Mouse (Mus musculus): Measurements from ENCODE around the gene Agrn. TPM values are rescaled to one million over a fixed set of nuclear protein-coding genes. Genes with fewer than 3 reads are reported as not detected.

Gene Agrn
- total and polyA plus RNA-seq, 2 experiments from 2014 or later = 20.1 to 94.4 TPM

GRCm38 (mm10) chr4:156185950-156186850 lies 11.1 kb downstream of the Agrn start:
- no peak for TF ChIP-seq EP300 (IDR thresholded peaks at IDR 0.05; ENCODE audit: low read depth)
- no peak for TF ChIP-seq CTCF (IDR thresholded peaks at IDR 0.05; ENCODE audit: low read depth)
- H3K27ac ChIP-seq (ENCODE audit: low read depth) = no peak overlapping the region
- H3K36me3 ChIP-seq (replicated peaks; ENCODE audit: control insufficient read depth, insufficient read depth, low read length) = peaks cover 12% of the 10 kb centered on the region; the same call in 1 of the 2 replicates
- DNase-seq (ENCODE audit: low spot score) (no peak), ATAC-seq (ENCODE audit: insufficient read depth, low read depth) (no peak)
- H3K9ac ChIP-seq (replicated peaks; ENCODE audit: low read depth, low read length) = peak overlapping the region; percentile 45; the same call in 1 of the 2 replicates
- no peaks in the 10 kb centered on the region for H3K27me3 ChIP-seq (ENCODE audit: control insufficient read depth, insufficient read depth, low read length)
- peaks cover 27% of the 10 kb centered on the region for H3K4me1 ChIP-seq (ENCODE audit: control insufficient read depth, insufficient read depth)
- H3K4me3 ChIP-seq (ENCODE audit: low read depth, low read length) = peak overlapping the region; percentile 17
- 22% methylated on average over 31 of the region's 31 CpGs for whole genome bisulfite sequencing
- H3K9me3 ChIP-seq (replicated peaks; ENCODE audit: control insufficient read depth, low read length) = no peaks in the 10 kb centered on the region
- H3K4me2 ChIP-seq (ENCODE audit: low read depth, low read length) = peak overlapping the region; percentile 46

DNA sequence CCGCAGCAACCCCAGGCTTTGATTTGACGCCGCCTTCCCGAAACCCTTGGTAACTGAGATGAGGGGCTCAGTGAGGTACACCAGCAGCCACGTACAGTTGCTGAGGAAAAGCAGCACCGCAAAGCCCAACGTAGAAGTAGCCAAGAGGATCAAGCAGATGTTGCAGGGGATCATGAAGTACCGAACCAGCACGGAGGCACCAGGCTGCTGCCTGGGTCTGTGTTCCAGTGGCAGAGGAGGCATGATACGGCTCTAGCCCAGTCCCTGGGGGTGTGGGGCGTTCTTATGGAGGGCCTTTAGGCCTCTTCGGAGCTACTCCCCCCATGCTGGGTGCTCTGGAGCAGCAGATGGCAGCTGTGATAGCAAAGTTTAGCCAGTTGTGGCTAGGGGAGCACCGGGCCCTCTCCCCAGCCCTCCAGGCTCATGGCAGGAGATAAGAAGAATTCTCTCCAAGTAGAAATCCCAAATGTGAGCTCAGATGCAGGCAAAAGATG lies 11.8 kb downstream of the Agrn start:
- peak overlapping the region; percentile 46 for H3K4me2 ChIP-seq (ENCODE audit: low read depth, low read length)
- peaks cover 27% of the 10 kb centered on the region for H3K4me1 ChIP-seq (ENCODE audit: control insufficient read depth, insufficient read depth)

GRCm38 (mm10) chr4:156184291-156184954 lies 12.9 kb downstream of the Agrn start:
- Histone ChIP-seq H3K4me3 (ENCODE audit: low read depth, low read length) (no peak overlapping the region), H3K4me1 (ENCODE audit: control insufficient read depth, insufficient read depth) (peaks cover 25% of the 10 kb centered on the region), H3K27me3 (ENCODE audit: control insufficient read depth, insufficient read depth, low read length) (no peaks in the 10 kb centered on the region), H3K27ac (ENCODE audit: low read depth) (peak overlapping the region; percentile 28; the same call in 1 of the 2 replicates), H3K4me2 (ENCODE audit: low read depth, low read length) (peak overlapping the region; percentile 25), H3K36me3 (replicated peaks; ENCODE audit: control insufficient read depth, insufficient read depth, low read length) (0 out of 2 replicates have a peak, but pooled peaks cover 21% of the 10 kb centered on the region), H3K9me3 (replicated peaks; ENCODE audit: control insufficient read depth, low read length) (no peaks in the 10 kb centered on the region), H3K9ac (replicated peaks; ENCODE audit: low read depth, low read length) (0 out of 2 replicates have a peak overlapping the region, but pooled peaks have one; percentile 2)
- DNase-seq (ENCODE audit: low spot score) (peak; percentile 42), ATAC-seq (ENCODE audit: insufficient read depth, low read depth) (peak; percentile 42; the same call in 1 of the 2 replicates)
- TF ChIP-seq EP300 (IDR thresholded peaks at IDR 0.05; ENCODE audit: low read depth) = no peak
- no peak for TF ChIP-seq CTCF (IDR thresholded peaks at IDR 0.05; ENCODE audit: low read depth)
- 62% methylated on average over 7 of the region's 7 CpGs for WGBS

More for the DNA sequence above, 11.8 kb downstream of the Agrn start:
- ATAC-seq (ENCODE audit: insufficient read depth, low read depth) (no peak), DNase-seq (ENCODE audit: low spot score) (no peak)
- 82% methylated on average over 13 of the region's 13 CpGs for WGBS
- Histone ChIP-seq H3K9ac (replicated peaks; ENCODE audit: low read depth, low read length) (0 out of 2 replicates have a peak overlapping the region, but pooled peaks have one; percentile 45), H3K9me3 (replicated peaks; ENCODE audit: control insufficient read depth, low read length) (no peaks in the 10 kb centered on the region), H3K27me3 (ENCODE audit: control insufficient read depth, insufficient read depth, low read length) (no peaks in the 10 kb centered on the region), H3K4me3 (ENCODE audit: low read depth, low read length) (no peak overlapping the region), H3K36me3 (replicated peaks; ENCODE audit: control insufficient read depth, insufficient read depth, low read length) (0 out of 2 replicates have a peak, but pooled peaks cover 18% of the 10 kb centered on the region), H3K27ac (ENCODE audit: low read depth) (no peak overlapping the region)
- TF ChIP-seq EP300 (IDR thresholded peaks at IDR 0.05; ENCODE audit: low read depth) (no peak), CTCF (IDR thresholded peaks at IDR 0.05; ENCODE audit: low read depth) (no peak)

DNA sequence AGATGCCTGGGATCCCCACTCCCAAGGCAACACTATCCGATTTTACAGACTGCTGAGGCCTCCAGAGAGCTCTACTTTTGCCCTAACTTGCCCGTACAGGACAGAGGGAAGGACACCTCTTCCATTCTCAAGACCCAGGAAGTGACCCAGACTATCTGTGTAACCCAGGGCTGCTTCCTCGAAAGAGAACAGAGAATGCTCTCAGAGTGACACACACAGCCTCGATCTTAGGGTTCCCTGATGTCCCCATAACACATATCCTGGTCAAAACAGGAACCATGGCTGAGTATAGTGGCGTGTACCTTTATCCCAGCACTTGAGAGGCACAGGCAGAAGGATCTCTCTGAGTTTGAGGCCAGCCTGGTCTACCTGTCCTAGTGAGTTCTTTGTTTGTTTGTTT lies 13.5 kb downstream of the Agrn start:
- Histone ChIP-seq H3K9me3 (replicated peaks; ENCODE audit: control insufficient read depth, low read length) (no peaks in the 10 kb centered on the region), H3K9ac (replicated peaks; ENCODE audit: low read depth, low read length) (no peak overlapping the region), H3K36me3 (replicated peaks; ENCODE audit: control insufficient read depth, insufficient read depth, low read length) (peaks cover 27% of the 10 kb centered on the region), H3K27ac (ENCODE audit: low read depth) (no peak overlapping the region), H3K4me3 (ENCODE audit: low read depth, low read length) (no peak overlapping the region), H3K27me3 (ENCODE audit: control insufficient read depth, insufficient read depth, low read length) (no peaks in the 10 kb centered on the region), H3K4me2 (ENCODE audit: low read depth, low read length) (no peak overlapping the region), H3K4me1 (ENCODE audit: control insufficient read depth, insufficient read depth) (peaks cover 19% of the 10 kb centered on the region)
- WGBS = 84% methylated on average over 5 of the region's 5 CpGs
- DNase-seq (ENCODE audit: low spot score) = no peak
- ATAC-seq (ENCODE audit: insufficient read depth, low read depth) = no peak
- TF ChIP-seq CTCF (IDR thresholded peaks at IDR 0.05; ENCODE audit: low read depth) (no peak), EP300 (IDR thresholded peaks at IDR 0.05; ENCODE audit: low read depth) (no peak)

- Histone ChIP-seq H3K4me2 (ENCODE audit: low read depth, low read length) (no peak overlapping the region), H3K9ac (replicated peaks; ENCODE audit: low read depth, low read length) (no peak overlapping the region), H3K27me3 (ENCODE audit: control insufficient read depth, insufficient read depth, low read length) (no peaks in the 10 kb centered on the region), H3K27ac (ENCODE audit: low read depth) (no peak overlapping the region), H3K36me3 (replicated peaks; ENCODE audit: control insufficient read depth, insufficient read depth, low read length) (peaks cover 85% of the 10 kb centered on the region), H3K9me3 (replicated peaks; ENCODE audit: control insufficient read depth, low read length) (no peaks in the 10 kb centered on the region), H3K4me1 (ENCODE audit: control insufficient read depth, insufficient read depth) (no peaks in the 10 kb centered on the region), H3K4me3 (ENCODE audit: low read depth, low read length) (no peak overlapping the region)
- whole genome bisulfite sequencing = 90% methylated on average over 9 of the region's 9 CpGs
- ATAC-seq (ENCODE audit: insufficient read depth, low read depth) (no peak), DNase-seq (ENCODE audit: low spot score) (no peak)
- TF ChIP-seq EP300 (IDR thresholded peaks at IDR 0.05; ENCODE audit: low read depth) = no peak
- TF ChIP-seq CTCF (IDR thresholded peaks at IDR 0.05; ENCODE audit: low read depth) = no peak
These were observed 19.7 kb downstream of the Agrn start for GRCm38 (mm10) chr4:156177630-156178029.
